Mouse (Mus musculus): ENCODE data around the gene Cyp2s1. TPM values are rescaled to one million over a fixed set of nuclear protein-coding genes. Genes with fewer than 3 reads are reported as not detected.

Cyp2s1 gene
- polyA plus RNA-seq, 1 experiment from 2014 or later: 4.6 TPM

- H3K9ac ChIP-seq (ENCODE audit: low read depth, low read length): peak overlapping the region; percentile 63
- H3K27me3 ChIP-seq (replicated peaks; ENCODE audit: control insufficient read depth, insufficient read depth, low read length): no peaks in the 10 kb centered on the region; the same call in 1 of the 2 replicates
- H3K36me3 ChIP-seq (ENCODE audit: control insufficient read depth, insufficient read depth, low read length): no peaks in the 10 kb centered on the region
- ATAC-seq: peak; percentile 55
- peaks cover 8% of the 10 kb centered on the region for H3K4me1 ChIP-seq (ENCODE audit: control insufficient read depth, insufficient read depth, low read depth, low read length)
- peak overlapping the region; percentile 44; the same call in 1 of the 2 replicates for H3K27ac ChIP-seq (ENCODE audit: low read depth, low read length)
- WGBS: 18% methylated on average over 9 of the region's 9 CpGs
- no peaks in the 10 kb centered on the region for H3K9me3 ChIP-seq (ENCODE audit: control insufficient read depth, low read length)
- peak overlapping the region; percentile 73 for H3K4me2 ChIP-seq (ENCODE audit: low read length)
- H3K4me3 ChIP-seq (ENCODE audit: low read length): peak overlapping the region; percentile 45
These were observed 29.1 kb downstream of the Cyp2s1 start for GRCm38 (mm10) chr7:25787456-25788219.

DNA sequence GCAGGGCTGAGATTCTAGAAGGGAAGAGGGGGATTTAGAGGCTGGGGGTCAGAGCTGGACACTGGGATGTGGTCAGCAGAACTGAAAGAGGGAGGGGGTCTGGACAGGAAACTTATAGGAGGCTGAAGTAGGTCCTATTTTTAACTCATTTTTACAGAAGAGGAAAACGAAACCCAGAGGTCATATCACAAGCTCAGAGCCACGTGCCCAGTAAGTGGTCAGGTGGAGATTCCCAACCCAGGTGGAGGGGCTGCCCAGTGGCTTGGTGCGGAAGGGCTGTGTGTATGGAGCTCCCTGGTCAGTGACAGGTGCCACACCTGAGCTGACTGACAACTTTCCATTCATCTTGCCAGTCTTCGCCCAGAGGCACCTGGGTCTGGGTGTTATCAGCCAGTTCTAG lies 29.7 kb downstream of the Cyp2s1 start:
- Histone ChIP-seq H3K9ac (ENCODE audit: low read depth, low read length) (no peak overlapping the region), H3K27me3 (replicated peaks; ENCODE audit: control insufficient read depth, insufficient read depth, low read length) (no peaks in the 10 kb centered on the region; the same call in 1 of the 2 replicates), H3K4me2 (ENCODE audit: low read length) (peak overlapping the region; percentile 73), H3K4me3 (ENCODE audit: low read length) (no peak overlapping the region; the same call in 1 of the 2 replicates), H3K27ac (ENCODE audit: low read depth, low read length) (no peak overlapping the region), H3K9me3 (ENCODE audit: control insufficient read depth, low read length) (no peaks in the 10 kb centered on the region), H3K4me1 (ENCODE audit: control insufficient read depth, insufficient read depth, low read depth, low read length) (peaks cover 10% of the 10 kb centered on the region), H3K36me3 (ENCODE audit: control insufficient read depth, insufficient read depth, low read length) (no peaks in the 10 kb centered on the region)
- ATAC-seq: no peak
- 78% methylated on average over 4 of the region's 4 CpGs for WGBS

DNA sequence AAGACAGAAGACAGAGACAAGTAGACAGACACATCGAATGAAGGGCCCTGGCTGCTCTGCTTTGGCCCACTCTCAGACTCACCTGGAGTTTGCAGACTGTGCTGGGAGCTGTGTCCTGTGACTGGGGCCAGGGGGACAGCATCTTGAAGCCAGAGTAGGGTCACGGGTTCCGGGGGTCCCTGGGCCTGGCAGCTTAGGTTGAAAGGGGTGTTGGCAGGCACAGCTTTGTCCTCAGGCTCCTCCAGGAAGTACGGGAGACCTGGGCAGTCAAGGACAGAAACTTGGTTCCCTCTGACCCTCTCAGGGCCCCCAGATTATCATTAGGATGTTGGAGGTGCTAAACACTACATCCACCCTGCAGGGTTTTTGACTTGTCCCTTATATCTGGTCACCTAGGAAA lies 31.0 kb downstream of the Cyp2s1 start:
- Histone ChIP-seq H3K27me3 (replicated peaks; ENCODE audit: control insufficient read depth, insufficient read depth, low read length) (no peaks in the 10 kb centered on the region; the same call in 1 of the 2 replicates), H3K36me3 (ENCODE audit: control insufficient read depth, insufficient read depth, low read length) (no peaks in the 10 kb centered on the region), H3K9me3 (ENCODE audit: control insufficient read depth, low read length) (no peaks in the 10 kb centered on the region), H3K4me1 (ENCODE audit: control insufficient read depth, insufficient read depth, low read depth, low read length) (peaks cover 19% of the 10 kb centered on the region), H3K27ac (ENCODE audit: low read depth, low read length) (no peak overlapping the region), H3K4me3 (ENCODE audit: low read length) (no peak overlapping the region), H3K4me2 (ENCODE audit: low read length) (no peak overlapping the region), H3K9ac (ENCODE audit: low read depth, low read length) (no peak overlapping the region)
- 85% methylated on average over 4 of the region's 4 CpGs for WGBS
- no peak for ATAC-seq

DNA sequence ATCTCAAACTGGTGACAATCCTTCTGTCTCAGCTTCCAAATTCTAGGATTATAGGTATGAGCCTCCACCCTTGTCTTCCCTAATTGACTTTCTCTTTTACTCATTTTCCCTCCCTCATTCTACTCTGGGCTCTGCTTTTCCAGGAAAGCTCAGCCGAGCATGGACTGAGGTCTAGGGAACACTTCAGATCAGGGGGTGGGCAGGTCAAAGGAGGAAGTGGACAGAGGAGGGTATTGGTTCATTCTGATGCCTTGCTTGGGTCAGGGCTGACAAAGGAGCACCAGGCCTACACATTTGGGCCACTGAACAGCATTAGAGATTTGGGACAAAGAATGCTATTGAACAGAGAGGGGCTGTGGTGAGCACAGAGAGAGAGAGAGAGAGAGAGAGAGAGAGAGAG lies 31.9 kb downstream of the Cyp2s1 start:
- no peak for ATAC-seq
- no peak overlapping the region for H3K4me2 ChIP-seq (ENCODE audit: low read length)
- H3K36me3 ChIP-seq (ENCODE audit: control insufficient read depth, insufficient read depth, low read length): no peaks in the 10 kb centered on the region
- no peak overlapping the region for H3K4me3 ChIP-seq (ENCODE audit: low read length)
- no peak overlapping the region for H3K27ac ChIP-seq (ENCODE audit: low read depth, low read length)
- H3K4me1 ChIP-seq (ENCODE audit: control insufficient read depth, insufficient read depth, low read depth, low read length): peaks cover 19% of the 10 kb centered on the region
- no peaks in the 10 kb centered on the region for H3K9me3 ChIP-seq (ENCODE audit: control insufficient read depth, low read length)
- WGBS: 37% methylated on average over 1 of the region's 1 CpGs
- H3K9ac ChIP-seq (ENCODE audit: low read depth, low read length): no peak overlapping the region
- no peaks in the 10 kb centered on the region; the same call in 1 of the 2 replicates for H3K27me3 ChIP-seq (replicated peaks; ENCODE audit: control insufficient read depth, insufficient read depth, low read length)

DNA sequence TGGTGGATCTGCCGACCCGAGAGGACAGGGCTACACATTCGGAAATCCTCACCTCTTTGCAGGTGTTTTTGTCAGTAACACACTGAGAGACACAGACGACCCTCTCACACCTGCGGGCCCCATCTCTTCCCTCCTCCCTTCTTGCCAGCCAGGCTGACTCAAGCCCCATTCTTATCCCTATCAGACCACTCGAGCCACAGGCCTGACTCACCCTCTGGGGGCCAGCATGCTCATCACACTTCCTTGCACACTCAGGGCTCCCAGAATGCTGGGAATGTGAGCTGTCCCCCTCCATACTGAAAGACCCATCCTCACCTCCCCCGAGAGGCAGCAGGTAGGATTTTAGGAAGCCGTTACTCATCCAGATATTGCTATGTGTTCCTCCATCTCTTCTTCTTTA lies 33.0 kb downstream of the Cyp2s1 start:
- no peak for ATAC-seq
- H3K4me2 ChIP-seq (ENCODE audit: low read length): no peak overlapping the region
- no peak overlapping the region for H3K4me3 ChIP-seq (ENCODE audit: low read length)
- H3K9me3 ChIP-seq (ENCODE audit: control insufficient read depth, low read length): no peaks in the 10 kb centered on the region
- peaks cover 19% of the 10 kb centered on the region for H3K4me1 ChIP-seq (ENCODE audit: control insufficient read depth, insufficient read depth, low read depth, low read length)
- H3K9ac ChIP-seq (ENCODE audit: low read depth, low read length): no peak overlapping the region
- WGBS: 73% methylated on average over 8 of the region's 8 CpGs
- no peaks in the 10 kb centered on the region; the same call in 1 of the 2 replicates for H3K27me3 ChIP-seq (replicated peaks; ENCODE audit: control insufficient read depth, insufficient read depth, low read length)
- no peak overlapping the region for H3K27ac ChIP-seq (ENCODE audit: low read depth, low read length)
- H3K36me3 ChIP-seq (ENCODE audit: control insufficient read depth, insufficient read depth, low read length): no peaks in the 10 kb centered on the region

DNA sequence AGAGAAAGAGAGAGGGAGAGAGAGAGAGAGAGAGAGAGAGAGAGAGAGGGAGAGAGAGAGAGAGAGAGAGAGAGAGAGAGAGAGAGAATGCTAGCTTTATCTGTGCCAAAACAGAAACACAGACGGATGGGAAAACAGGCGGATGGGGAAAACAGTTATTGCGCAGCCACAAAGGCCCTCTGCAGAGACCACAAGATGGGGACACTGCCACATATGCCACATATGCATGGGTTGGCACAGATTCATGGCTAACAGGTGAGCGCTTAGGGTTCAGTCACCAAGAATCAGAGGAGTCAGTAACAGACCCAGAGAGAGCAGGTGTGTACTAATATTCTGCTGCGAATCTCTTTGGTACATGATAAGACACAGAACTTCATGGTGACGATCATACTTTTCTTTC lies 34.0 kb downstream of the Cyp2s1 start:
- H3K4me3 ChIP-seq (ENCODE audit: low read length): no peak overlapping the region
- H3K9ac ChIP-seq (ENCODE audit: low read depth, low read length): no peak overlapping the region
- no peak for ATAC-seq
- WGBS: 75% methylated on average over 6 of the region's 6 CpGs
- no peak overlapping the region for H3K4me2 ChIP-seq (ENCODE audit: low read length)
- no peaks in the 10 kb centered on the region; the same call in 1 of the 2 replicates for H3K27me3 ChIP-seq (replicated peaks; ENCODE audit: control insufficient read depth, insufficient read depth, low read length)
- H3K27ac ChIP-seq (ENCODE audit: low read depth, low read length): no peak overlapping the region
- peaks cover 11% of the 10 kb centered on the region for H3K4me1 ChIP-seq (ENCODE audit: control insufficient read depth, insufficient read depth, low read depth, low read length)
- H3K36me3 ChIP-seq (ENCODE audit: control insufficient read depth, insufficient read depth, low read length): no peaks in the 10 kb centered on the region
- no peaks in the 10 kb centered on the region for H3K9me3 ChIP-seq (ENCODE audit: control insufficient read depth, low read length)

DNA sequence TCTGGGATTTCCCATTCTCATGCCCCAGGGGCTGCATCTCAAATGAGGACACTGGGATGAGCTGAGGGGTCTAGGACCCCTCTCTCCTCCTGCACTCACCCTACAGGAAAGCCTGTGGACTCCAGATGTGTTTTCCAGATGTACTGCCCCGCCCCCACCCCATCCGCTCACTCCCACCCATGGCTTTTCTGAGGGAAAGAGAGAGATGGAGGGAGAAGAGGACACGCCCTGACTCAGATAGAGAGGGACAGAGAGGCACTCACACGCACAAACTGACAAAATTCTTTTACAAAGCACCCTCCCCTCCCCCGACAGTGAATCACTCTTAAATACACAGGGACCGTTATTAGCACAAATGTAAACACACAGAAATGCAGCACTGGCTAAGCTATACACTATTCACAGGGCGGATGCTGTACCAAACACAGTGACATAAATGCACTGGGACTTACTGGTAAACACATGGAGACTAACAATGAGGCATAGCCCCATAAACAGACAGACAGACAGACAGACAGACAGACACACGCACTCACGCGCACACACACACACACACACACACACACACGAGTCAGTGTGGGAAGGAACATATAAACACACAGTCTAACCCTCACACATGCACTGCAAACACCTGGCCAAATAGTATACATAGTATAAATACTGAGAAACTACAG lies 34.6 kb downstream of the Cyp2s1 start:
- peak overlapping the region; percentile 68 for H3K9ac ChIP-seq (ENCODE audit: low read depth, low read length)

DNA sequence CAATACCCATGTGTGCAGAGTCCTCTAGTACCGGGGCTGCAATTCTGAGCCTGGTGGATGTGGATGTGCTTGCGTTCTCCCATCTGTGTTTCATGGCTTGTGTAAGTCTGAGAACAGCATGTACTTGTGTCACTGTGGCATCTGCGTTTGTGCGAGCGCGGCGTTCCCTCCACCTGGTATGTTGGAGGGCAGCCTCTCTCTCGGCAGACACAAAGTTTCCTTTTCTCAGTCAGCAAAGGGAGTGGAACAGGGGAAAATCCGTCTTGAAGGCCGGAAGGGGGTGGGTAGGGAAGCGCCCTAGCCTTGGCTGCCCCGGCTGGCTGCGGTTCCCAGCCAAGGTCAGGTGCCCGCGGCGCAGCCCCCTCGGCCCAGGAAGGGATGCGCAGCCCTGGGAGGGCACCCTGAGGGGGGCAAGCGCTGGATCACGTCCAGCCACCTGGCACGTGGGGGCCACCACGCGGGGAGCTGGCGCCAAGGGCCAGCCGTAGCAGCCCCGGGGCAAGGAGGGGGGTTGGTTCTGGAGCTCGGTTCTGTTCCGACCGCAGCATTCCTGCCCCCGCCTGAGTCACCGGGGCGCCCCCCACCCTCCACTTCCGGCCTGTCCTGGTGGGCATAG lies 35.3 kb downstream of the Cyp2s1 start:
- H3K36me3 ChIP-seq (ENCODE audit: control insufficient read depth, insufficient read depth, low read length): no peaks in the 10 kb centered on the region
- ATAC-seq: peak; percentile 69
- no peaks in the 10 kb centered on the region for H3K9me3 ChIP-seq (ENCODE audit: control insufficient read depth, low read length)
- WGBS: 14% methylated on average over 22 of the region's 33 CpGs
- peak overlapping the region; percentile 43 for H3K4me3 ChIP-seq (ENCODE audit: low read length)
- peak overlapping the region; percentile 68 for H3K9ac ChIP-seq (ENCODE audit: low read depth, low read length)
- H3K4me1 ChIP-seq (ENCODE audit: control insufficient read depth, insufficient read depth, low read depth, low read length): peaks cover 11% of the 10 kb centered on the region
- peak overlapping the region; percentile 56; the same call in 1 of the 2 replicates for H3K27ac ChIP-seq (ENCODE audit: low read depth, low read length)
- H3K4me2 ChIP-seq (ENCODE audit: low read length): peak overlapping the region; percentile 87
- H3K27me3 ChIP-seq (replicated peaks; ENCODE audit: control insufficient read depth, insufficient read depth, low read length): no peaks in the 10 kb centered on the region

More for the DNA sequence above, 34.6 kb downstream of the Cyp2s1 start:
- Histone ChIP-seq H3K4me2 (ENCODE audit: low read length) (peak overlapping the region; percentile 87), H3K4me3 (ENCODE audit: low read length) (peak overlapping the region; percentile 43), H3K36me3 (ENCODE audit: control insufficient read depth, insufficient read depth, low read length) (no peaks in the 10 kb centered on the region), H3K27me3 (replicated peaks; ENCODE audit: control insufficient read depth, insufficient read depth, low read length) (no peaks in the 10 kb centered on the region; the same call in 1 of the 2 replicates), H3K4me1 (ENCODE audit: control insufficient read depth, insufficient read depth, low read depth, low read length) (peaks cover 11% of the 10 kb centered on the region), H3K27ac (ENCODE audit: low read depth, low read length) (no peak overlapping the region; the same call in 1 of the 2 replicates), H3K9me3 (ENCODE audit: control insufficient read depth, low read length) (no peaks in the 10 kb centered on the region)
- peak; percentile 25 for ATAC-seq
- 50% methylated on average over 11 of the region's 11 CpGs for WGBS

- no peaks in the 10 kb centered on the region for H3K27me3 ChIP-seq (replicated peaks; ENCODE audit: control insufficient read depth, insufficient read depth, low read length)
- 46% methylated on average over 4 of the region's 4 CpGs for WGBS
- H3K4me1 ChIP-seq (ENCODE audit: control insufficient read depth, insufficient read depth, low read depth, low read length): peaks cover 11% of the 10 kb centered on the region
- ATAC-seq: no peak
- H3K27ac ChIP-seq (ENCODE audit: low read depth, low read length): no peak overlapping the region
- H3K9ac ChIP-seq (ENCODE audit: low read depth, low read length): no peak overlapping the region
- no peak overlapping the region for H3K4me2 ChIP-seq (ENCODE audit: low read length)
- H3K9me3 ChIP-seq (ENCODE audit: control insufficient read depth, low read length): no peaks in the 10 kb centered on the region
- no peaks in the 10 kb centered on the region for H3K36me3 ChIP-seq (ENCODE audit: control insufficient read depth, insufficient read depth, low read length)
- H3K4me3 ChIP-seq (ENCODE audit: low read length): no peak overlapping the region
These were observed 36.0 kb downstream of the Cyp2s1 start for GRCm38 (mm10) chr7:25780753-25781152.
